Mouse (Mus musculus) lung, embryonic 15.5 days (tissue): ENCODE measurements around the gene Ebf1. TPM values are rescaled to one million over a fixed set of nuclear protein-coding genes. Genes with fewer than 3 reads are reported as not detected.
A peak's percentile ranks its signal among the peaks of the same experiment; 100 is the strongest.

Source experiments
- ATAC-seq: fragments of 200-750 bp; cut with Nextera tagmentation; 2 replicates; pipeline ENCODE4 v1.8.0; 2017; ENCODE audit warnings: moderate number of reproducible peaks, borderline replicate concordance; ENCODE audit not compliant: low FRiP score, low TSS enrichment; ENCODE audit errors: extremely low read depth
- H3K27ac ChIP-seq: fragments of 300-500 bp; sonication (generic); 2 replicates; pipeline ENCODE4 v1.5.1; 2015; ENCODE audit warnings: moderate library complexity, mild to moderate bottlenecking, inconsistent platforms
- H3K27me3 ChIP-seq: fragments of 300-500 bp; sonication (generic); 2 replicates; pipeline ENCODE4 v1.6.1; 2015; ENCODE audit warnings: inconsistent platforms
- H3K36me3 ChIP-seq: fragments of 300-500 bp; sonication (generic); 2 replicates; pipeline ENCODE4 v1.6.1; 2015; ENCODE audit warnings: inconsistent platforms
- H3K4me1 ChIP-seq: fragments of 300-500 bp; sonication (generic); 2 replicates; pipeline ENCODE4 v1.6.1; 2015; ENCODE audit warnings: inconsistent platforms
- H3K4me2 ChIP-seq: fragments of 300-500 bp; sonication (generic); 2 replicates; pipeline ENCODE4 v1.6.1; 2015; ENCODE audit warnings: inconsistent platforms, mild to moderate bottlenecking, moderate library complexity
- H3K4me3 ChIP-seq: fragments of 300-500 bp; sonication (generic); 2 replicates; pipeline ENCODE4 v1.5.1; 2015; ENCODE audit warnings: mild to moderate bottlenecking, inconsistent platforms
- H3K9ac ChIP-seq: fragments of 300-500 bp; sonication (generic); 2 replicates; pipeline ENCODE4 v1.6.1; 2015; ENCODE audit warnings: inconsistent platforms
- H3K9me3 ChIP-seq: fragments of 300-500 bp; sonication (generic); 2 replicates; pipeline ENCODE4 v1.6.1; 2016; ENCODE audit warnings: inconsistent platforms
- WGBS: fragments of 180-500 bp; shearing (Covaris S2); methylation state at CpG from one replicate; pipeline ENCODE4 v1.1.7; 2015; 5-methylcytosine and 5-hydroxymethylcytosine counted together
- polyA plus RNA-seq: library from polyadenylated mRNA; unstranded; fragments of >200 nt; fragmentation: Nextera tagmentation; extraction: Ambion mirVana; gene quantifications from 2 replicates; pipeline ENCODE4 v1.2.1, GENCODE M21; 2015

The Ebf1 gene
- polyA plus RNA-seq, 1 experiment from 2014 or later, result 12.4 TPM

- H3K9ac ChIP-seq, result no peak overlapping the region
- no peak overlapping the region for H3K4me2 ChIP-seq
- H3K4me1 ChIP-seq, result no peaks in the 10 kb centered on the region
- H3K36me3 ChIP-seq, result no peaks in the 10 kb centered on the region
- 49% methylated on average over 2 of the region's 2 CpGs for WGBS
- ATAC-seq, result no peak
- H3K27ac ChIP-seq, result no peak overlapping the region
- H3K27me3 ChIP-seq, result no peaks in the 10 kb centered on the region
- no peaks in the 10 kb centered on the region for H3K9me3 ChIP-seq
- H3K4me3 ChIP-seq, result no peak overlapping the region
These were observed 116.2 kb downstream of the Ebf1 start for GRCm38 (mm10) chr11:44733276-44733675.

- Histone ChIP-seq H3K4me3 (no peak overlapping the region), H3K4me2 (no peak overlapping the region), H3K9ac (no peak overlapping the region), H3K36me3 (no peaks in the 10 kb centered on the region), H3K9me3 (no peaks in the 10 kb centered on the region), H3K27me3 (peaks cover 4% of the 10 kb centered on the region; the same call in 1 of the 2 replicates), H3K27ac (no peak overlapping the region), H3K4me1 (0 out of 2 replicates have a peak, but pooled peaks cover 5% of the 10 kb centered on the region)
- ATAC-seq, result no peak
- WGBS, result 78% methylated on average over 5 of the region's 5 CpGs
These were observed 120.9 kb downstream of the Ebf1 start for GRCm38 (mm10) chr11:44738046-44738445.

- Histone ChIP-seq H3K4me1 (0 out of 2 replicates have a peak, but pooled peaks cover 5% of the 10 kb centered on the region), H3K27me3 (peaks cover 4% of the 10 kb centered on the region; the same call in 1 of the 2 replicates), H3K27ac (no peak overlapping the region), H3K9me3 (no peaks in the 10 kb centered on the region), H3K4me3 (no peak overlapping the region), H3K36me3 (no peaks in the 10 kb centered on the region), H3K4me2 (no peak overlapping the region), H3K9ac (no peak overlapping the region)
- no peak for ATAC-seq
- 34% methylated on average over 10 of the region's 10 CpGs for WGBS
These were observed 121.7 kb downstream of the Ebf1 start for GRCm38 (mm10) chr11:44738820-44739219.

- Histone ChIP-seq H3K4me2 (peak overlapping the region; percentile 27; the same call in 1 of the 2 replicates), H3K9ac (no peak overlapping the region), H3K27me3 (peaks cover 4% of the 10 kb centered on the region; the same call in 1 of the 2 replicates), H3K27ac (no peak overlapping the region), H3K4me1 (0 out of 2 replicates have a peak, but pooled peaks cover 5% of the 10 kb centered on the region), H3K9me3 (no peaks in the 10 kb centered on the region), H3K36me3 (no peaks in the 10 kb centered on the region), H3K4me3 (no peak overlapping the region)
- WGBS, result 7% methylated on average over 6 of the region's 6 CpGs
- no peak for ATAC-seq
These were observed 123.3 kb downstream of the Ebf1 start for GRCm38 (mm10) chr11:44740278-44741041.

GRCm38 (mm10) chr11:44741042-44741491 lies 124.0 kb downstream of the Ebf1 start:
- no peak; the same call in 1 of the 2 replicates for ATAC-seq

GRCm38 (mm10) chr11:44744446-44744845 lies 127.3 kb downstream of the Ebf1 start:
- no peak overlapping the region for H3K9ac ChIP-seq
- no peak for ATAC-seq
- 51% methylated on average over 7 of the region's 7 CpGs for WGBS

More at GRCm38 (mm10) chr11:44741042-44741491, 124.0 kb downstream of the Ebf1 start:
- H3K36me3 ChIP-seq, result no peaks in the 10 kb centered on the region
- WGBS, result 39% methylated on average over 20 of the region's 20 CpGs
- H3K4me2 ChIP-seq, result peak overlapping the region; percentile 27; the same call in 1 of the 2 replicates
- no peak overlapping the region for H3K27ac ChIP-seq
- H3K9me3 ChIP-seq, result no peaks in the 10 kb centered on the region
- H3K4me1 ChIP-seq, result 0 out of 2 replicates have a peak, but pooled peaks cover 5% of the 10 kb centered on the region
- no peak overlapping the region for H3K4me3 ChIP-seq
- H3K27me3 ChIP-seq, result peaks cover 4% of the 10 kb centered on the region; the same call in 1 of the 2 replicates
- no peak overlapping the region for H3K9ac ChIP-seq

GRCm38 (mm10) chr11:44745946-44746345 lies 128.8 kb downstream of the Ebf1 start:
- peaks cover 4% of the 10 kb centered on the region; the same call in 1 of the 2 replicates for H3K27me3 ChIP-seq
- H3K36me3 ChIP-seq, result no peaks in the 10 kb centered on the region
- H3K9me3 ChIP-seq, result no peaks in the 10 kb centered on the region
- no peak overlapping the region for H3K4me2 ChIP-seq
- H3K4me3 ChIP-seq, result no peak overlapping the region
- no peak overlapping the region for H3K9ac ChIP-seq
- ATAC-seq, result no peak
- H3K4me1 ChIP-seq, result no peaks in the 10 kb centered on the region
- WGBS, result 81% methylated on average over 2 of the region's 2 CpGs
- no peak overlapping the region for H3K27ac ChIP-seq

More at GRCm38 (mm10) chr11:44744446-44744845, 127.3 kb downstream of the Ebf1 start:
- peaks cover 4% of the 10 kb centered on the region; the same call in 1 of the 2 replicates for H3K27me3 ChIP-seq
- H3K4me1 ChIP-seq, result 0 out of 2 replicates have a peak, but pooled peaks cover 5% of the 10 kb centered on the region
- H3K4me2 ChIP-seq, result no peak overlapping the region
- no peaks in the 10 kb centered on the region for H3K36me3 ChIP-seq
- H3K9me3 ChIP-seq, result no peaks in the 10 kb centered on the region
- no peak overlapping the region for H3K4me3 ChIP-seq
- no peak overlapping the region for H3K27ac ChIP-seq

GRCm38 (mm10) chr11:44746731-44747130 lies 129.6 kb downstream of the Ebf1 start:
- no peak for ATAC-seq
- Histone ChIP-seq H3K4me2 (no peak overlapping the region), H3K4me1 (no peaks in the 10 kb centered on the region), H3K27ac (no peak overlapping the region), H3K9me3 (no peaks in the 10 kb centered on the region), H3K4me3 (no peak overlapping the region), H3K36me3 (no peaks in the 10 kb centered on the region), H3K9ac (no peak overlapping the region), H3K27me3 (peaks cover 1% of the 10 kb centered on the region; the same call in 1 of the 2 replicates)
- WGBS, result 33% methylated on average over 3 of the region's 3 CpGs

GRCm38 (mm10) chr11:44749309-44749708 lies 132.2 kb downstream of the Ebf1 start:
- no peaks in the 10 kb centered on the region for H3K4me1 ChIP-seq
- no peaks in the 10 kb centered on the region for H3K9me3 ChIP-seq
- H3K4me2 ChIP-seq, result no peak overlapping the region
- no peak overlapping the region for H3K9ac ChIP-seq
- no peak for ATAC-seq
- WGBS, result 67% methylated on average over 3 of the region's 3 CpGs
- no peaks in the 10 kb centered on the region for H3K36me3 ChIP-seq
- H3K27ac ChIP-seq, result no peak overlapping the region
- no peaks in the 10 kb centered on the region; the same call in 1 of the 2 replicates for H3K27me3 ChIP-seq
- no peak overlapping the region for H3K4me3 ChIP-seq

- Histone ChIP-seq H3K27me3 (no peaks in the 10 kb centered on the region; the same call in 1 of the 2 replicates), H3K4me3 (no peak overlapping the region), H3K9me3 (no peaks in the 10 kb centered on the region), H3K36me3 (no peaks in the 10 kb centered on the region), H3K4me2 (no peak overlapping the region), H3K27ac (no peak overlapping the region), H3K4me1 (no peaks in the 10 kb centered on the region), H3K9ac (no peak overlapping the region)
- 50% methylated on average over 4 of the region's 4 CpGs for WGBS
- no peak for ATAC-seq
These were observed 137.2 kb downstream of the Ebf1 start for GRCm38 (mm10) chr11:44754336-44754735.

- Histone ChIP-seq H3K9me3 (no peaks in the 10 kb centered on the region), H3K27ac (no peak overlapping the region), H3K9ac (no peak overlapping the region), H3K4me3 (no peak overlapping the region), H3K36me3 (no peaks in the 10 kb centered on the region), H3K27me3 (no peaks in the 10 kb centered on the region; the same call in 1 of the 2 replicates), H3K4me1 (no peaks in the 10 kb centered on the region), H3K4me2 (no peak overlapping the region)
- no peak for ATAC-seq
- 62% methylated on average over 7 of the region's 7 CpGs for WGBS
These were observed 139.2 kb downstream of the Ebf1 start for GRCm38 (mm10) chr11:44756321-44756720.

- Histone ChIP-seq H3K27me3 (no peaks in the 10 kb centered on the region), H3K27ac (no peak overlapping the region), H3K9me3 (no peaks in the 10 kb centered on the region), H3K4me1 (peaks cover 3% of the 10 kb centered on the region; the same call in 1 of the 2 replicates), H3K36me3 (no peaks in the 10 kb centered on the region), H3K4me2 (no peak overlapping the region), H3K4me3 (no peak overlapping the region), H3K9ac (no peak overlapping the region)
- ATAC-seq, result no peak
- 58% methylated on average over 4 of the region's 4 CpGs for WGBS
These were observed 141.7 kb downstream of the Ebf1 start for GRCm38 (mm10) chr11:44758857-44759256.
